Mouse (Mus musculus) left cerebral cortex, adult 8-10 months (tissue): ENCODE measurements around the gene Chst15. TPM values are rescaled to one million over a fixed set of nuclear protein-coding genes. Genes with fewer than 3 reads are reported as not detected.

ENCODE experiments used
- DNase-seq, 2 experiments: peaks; one replicate each; pipeline ENCODE4 v3.0.0; 2022; ENCODE audit warnings: low spot score in 2 of 2
- total RNA-seq, 4 experiments: library from RNA; stranded (reverse); gene quantifications; 2 replicates each; pipeline ENCODE4 v1.2.4; 2022

Chst15 gene
- total RNA-seq, 4 experiments from 2014 or later: 46.3 to 57.0 (median 52.6) TPM

DNA sequence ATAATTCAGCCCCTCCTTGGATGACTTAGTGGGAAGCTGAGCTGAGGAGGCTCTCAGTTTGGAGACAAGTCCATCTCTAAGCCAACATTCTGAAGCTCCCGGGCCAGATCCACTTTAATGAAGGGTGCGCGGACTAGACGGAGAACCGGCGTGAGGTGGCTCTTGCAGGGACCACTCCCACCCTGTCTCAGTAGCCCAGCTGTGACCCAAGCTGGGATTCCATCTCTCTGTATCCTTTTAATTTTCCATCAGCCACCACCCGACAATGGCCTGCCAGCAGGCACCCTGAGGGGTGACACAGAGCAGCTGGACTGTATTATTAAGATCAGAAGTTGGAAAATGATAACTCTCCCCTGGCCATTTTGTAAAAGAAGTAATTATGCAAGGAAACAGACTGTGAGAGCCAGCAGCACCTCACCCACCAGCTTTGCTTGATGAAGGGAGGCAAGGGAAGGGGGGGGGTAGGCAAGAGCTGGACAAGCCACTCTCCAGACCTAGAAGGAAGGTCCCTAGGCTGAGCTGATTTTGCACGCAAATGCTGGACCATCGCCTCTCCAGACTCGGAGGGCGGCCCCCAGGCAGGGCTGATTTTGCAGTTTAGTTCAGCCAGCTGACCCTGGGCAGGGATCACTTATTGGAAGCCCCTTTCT lies 20.4 kb upstream of the Chst15 start:
- no peak for DNase-seq

DNA sequence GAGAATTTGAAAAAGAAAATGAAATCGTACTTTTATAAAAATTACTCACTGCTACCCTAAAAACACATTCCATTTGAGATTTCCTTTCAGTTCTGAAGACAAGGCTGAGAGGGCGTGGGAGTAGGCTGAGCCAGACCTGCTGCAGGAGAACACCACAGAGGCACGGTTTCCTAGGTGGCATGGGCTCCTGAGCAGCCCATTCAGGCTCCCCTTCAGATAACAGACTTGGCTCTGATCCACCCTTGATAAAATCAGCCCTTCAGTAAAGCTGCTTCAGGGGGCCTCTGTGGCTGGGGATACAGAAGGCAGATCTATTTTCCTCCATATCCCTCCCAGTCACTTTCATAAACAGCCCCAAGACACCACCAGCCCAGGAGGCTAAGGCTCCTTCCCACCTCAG lies 19.8 kb upstream of the Chst15 start:
- peak in 1 of 2 experiments; percentile 46 for DNase-seq

DNA sequence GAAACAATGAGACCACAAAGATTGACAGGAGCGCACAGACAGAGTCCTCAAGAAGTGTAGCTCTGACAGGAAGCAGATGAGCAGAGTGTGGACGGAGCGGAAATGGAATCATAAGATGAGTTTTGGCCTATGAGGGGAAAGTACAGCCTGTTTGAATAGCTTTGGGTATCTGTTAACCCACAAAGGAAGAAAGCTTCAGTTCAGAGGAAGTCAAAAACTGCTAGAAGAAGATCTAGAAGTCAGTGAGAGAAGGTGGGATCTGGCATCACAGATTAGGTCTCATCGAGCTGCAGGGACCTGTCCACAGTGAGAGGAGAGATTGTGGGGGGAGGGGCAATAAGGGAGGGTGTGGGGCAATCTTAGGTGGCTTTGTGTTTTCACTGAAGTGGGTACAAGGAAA lies 18.3 kb upstream of the Chst15 start:
- DNase-seq: no peak

DNA sequence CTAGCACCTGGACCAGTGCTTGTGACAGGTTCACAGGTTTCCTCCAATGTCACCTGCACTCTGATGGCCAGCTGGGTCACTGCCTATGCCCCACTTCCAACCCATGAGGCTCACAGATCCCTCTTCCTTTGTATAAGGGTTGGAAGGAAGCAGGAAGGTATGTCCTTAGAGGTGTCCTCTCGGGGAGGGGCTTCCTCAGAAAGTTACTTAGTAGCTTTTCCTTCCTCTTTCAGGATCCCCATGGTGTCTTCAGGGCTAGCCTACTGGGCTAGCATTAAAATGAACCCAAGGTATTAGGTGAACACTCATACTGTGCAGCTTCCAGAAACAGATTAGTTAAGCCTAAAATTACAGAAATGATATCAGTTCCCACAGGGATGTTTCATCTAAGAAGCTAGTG lies 16.1 kb upstream of the Chst15 start:
- DNase-seq: no peak

DNA sequence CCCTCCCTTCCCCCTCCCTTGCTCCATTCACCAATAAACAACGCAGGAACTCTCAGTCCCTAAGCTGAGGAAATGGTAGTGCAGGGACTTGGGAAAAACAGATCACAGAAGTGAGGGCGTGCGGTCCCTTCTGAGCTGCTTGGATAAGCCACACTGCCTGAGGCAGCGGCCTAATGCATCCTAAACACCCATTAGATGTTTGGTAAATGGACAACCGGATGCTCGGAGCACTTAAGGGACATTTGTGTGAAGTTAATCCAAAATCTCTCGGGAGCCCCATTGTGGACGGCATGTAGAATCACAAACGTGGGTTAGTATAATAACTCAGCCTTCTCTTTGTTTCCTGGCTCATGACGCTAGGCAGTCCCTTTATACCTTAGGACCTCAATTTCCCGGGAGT lies 15.1 kb upstream of the Chst15 start:
- DNase-seq: no peak

DNA sequence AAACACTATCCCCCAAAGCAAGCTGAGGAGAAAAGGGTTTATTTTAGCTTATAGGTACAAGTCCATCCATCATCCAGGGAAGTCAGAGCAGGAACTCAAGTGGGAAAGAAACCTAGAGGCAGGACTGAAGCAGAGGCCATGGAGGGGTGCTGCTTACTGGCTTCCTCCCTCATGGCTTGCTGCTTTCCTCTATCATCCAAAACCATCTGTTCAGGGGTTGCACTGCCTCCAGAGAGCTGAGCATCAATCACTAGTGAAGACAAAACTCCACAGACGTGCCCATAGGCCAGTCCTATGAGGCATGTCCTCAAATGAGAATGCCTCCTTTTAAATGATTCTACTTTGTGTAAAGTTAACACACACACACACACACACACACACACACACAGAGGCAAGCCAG lies 13.2 kb upstream of the Chst15 start:
- no peak for DNase-seq

DNA sequence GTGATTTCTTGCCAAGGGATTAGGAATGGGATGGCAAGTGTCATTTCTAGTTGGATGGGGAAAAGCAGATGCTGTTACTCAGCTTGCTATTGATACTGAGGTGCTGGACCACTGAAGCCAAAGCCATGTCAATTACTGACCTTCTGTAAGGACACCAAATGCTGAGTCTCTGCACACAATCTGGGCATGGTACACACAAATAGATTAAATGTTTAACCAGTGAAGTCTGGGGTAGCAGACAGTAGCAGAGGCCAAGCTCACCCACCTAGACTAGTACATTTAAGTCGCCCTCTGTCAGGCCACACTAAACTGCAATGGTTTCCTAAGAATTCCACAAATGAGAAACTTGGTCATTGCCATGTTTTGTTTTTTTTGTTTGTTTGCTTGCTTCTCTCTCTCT lies 11.6 kb upstream of the Chst15 start:
- no peak for DNase-seq

DNA sequence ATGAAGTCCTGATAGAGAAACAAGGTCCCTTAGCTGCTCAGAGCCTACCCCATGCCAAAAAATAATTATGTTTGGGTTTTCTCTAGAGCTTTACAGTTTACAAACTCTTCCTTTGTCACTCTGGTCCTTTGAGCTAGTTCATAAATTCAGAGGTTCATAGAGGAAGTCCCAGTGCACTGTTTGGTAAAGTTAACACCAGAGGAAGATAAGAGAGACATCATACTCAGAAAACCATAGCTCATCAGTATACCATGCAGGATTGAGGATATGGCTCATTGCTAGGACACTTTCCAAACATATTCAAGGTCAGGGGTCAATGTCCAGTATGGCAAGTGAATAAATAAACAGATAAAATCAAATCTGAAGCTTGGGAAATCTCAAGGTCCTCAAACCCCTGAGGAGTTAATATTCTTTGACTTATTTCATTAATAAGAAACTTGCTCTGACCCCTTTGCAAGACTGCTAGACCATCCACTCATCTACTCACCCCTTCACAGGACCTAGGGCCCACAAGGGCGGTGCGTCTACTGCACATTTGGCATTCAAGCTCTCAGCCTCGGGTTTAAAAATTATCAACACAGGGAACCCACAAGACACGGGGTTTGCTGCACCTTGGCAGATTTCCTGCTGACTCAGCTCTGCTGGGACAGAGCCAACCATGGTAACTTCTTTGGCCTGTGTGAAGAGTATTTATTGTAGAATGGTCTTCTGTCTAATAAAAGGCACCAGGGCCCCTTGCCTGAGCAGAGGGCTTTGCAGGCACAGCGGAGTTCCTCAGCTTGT lies 8.7 kb upstream of the Chst15 start:
- no peak for DNase-seq

DNA sequence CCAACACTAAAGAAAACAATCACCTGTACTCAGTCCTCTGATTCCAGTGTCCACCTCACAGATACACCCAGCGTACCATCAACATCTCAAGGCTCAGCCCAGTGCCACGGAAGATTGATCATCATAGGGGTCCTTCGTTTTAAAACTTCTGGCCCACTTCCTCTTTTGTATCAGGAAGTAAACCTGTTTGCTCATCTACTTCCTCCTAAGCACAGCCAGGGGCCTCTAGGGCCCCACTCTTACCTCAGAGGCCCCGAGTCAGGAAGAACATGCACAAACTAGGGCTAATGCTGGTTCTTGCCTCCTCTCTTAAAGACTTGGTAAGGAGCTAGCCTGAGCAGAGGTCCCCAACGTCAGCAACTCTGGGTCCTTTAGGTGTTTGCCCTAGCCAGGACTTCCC lies 6.4 kb upstream of the Chst15 start:
- DNase-seq: no peak

DNA sequence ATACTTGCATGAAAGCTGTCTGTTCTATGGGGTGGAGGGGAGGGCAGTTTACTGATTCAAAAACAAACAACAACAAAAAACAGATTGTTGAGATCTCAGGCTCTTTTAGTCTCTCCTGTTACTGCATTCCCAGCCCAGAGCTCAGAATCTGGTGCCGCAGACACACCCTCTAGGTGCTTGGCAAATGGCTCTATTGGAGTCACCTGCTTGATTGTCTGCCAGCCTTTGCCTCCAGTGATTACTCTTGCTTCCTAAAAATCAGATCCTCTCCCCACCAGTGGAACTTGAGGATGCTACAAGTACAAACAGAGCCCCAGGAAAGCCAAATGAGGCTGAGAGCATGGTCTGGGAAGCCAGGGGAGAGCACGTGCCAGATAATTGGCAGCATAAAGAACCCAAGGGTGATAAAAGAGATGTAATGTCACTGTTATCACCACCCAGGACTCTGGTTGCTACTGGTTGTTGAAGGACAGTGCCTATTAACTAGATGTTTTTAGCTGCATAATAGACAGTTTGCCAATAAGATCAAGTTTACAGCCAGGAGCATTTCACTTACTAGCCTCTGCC lies 4.4 kb upstream of the Chst15 start:
- no peak for DNase-seq

DNA sequence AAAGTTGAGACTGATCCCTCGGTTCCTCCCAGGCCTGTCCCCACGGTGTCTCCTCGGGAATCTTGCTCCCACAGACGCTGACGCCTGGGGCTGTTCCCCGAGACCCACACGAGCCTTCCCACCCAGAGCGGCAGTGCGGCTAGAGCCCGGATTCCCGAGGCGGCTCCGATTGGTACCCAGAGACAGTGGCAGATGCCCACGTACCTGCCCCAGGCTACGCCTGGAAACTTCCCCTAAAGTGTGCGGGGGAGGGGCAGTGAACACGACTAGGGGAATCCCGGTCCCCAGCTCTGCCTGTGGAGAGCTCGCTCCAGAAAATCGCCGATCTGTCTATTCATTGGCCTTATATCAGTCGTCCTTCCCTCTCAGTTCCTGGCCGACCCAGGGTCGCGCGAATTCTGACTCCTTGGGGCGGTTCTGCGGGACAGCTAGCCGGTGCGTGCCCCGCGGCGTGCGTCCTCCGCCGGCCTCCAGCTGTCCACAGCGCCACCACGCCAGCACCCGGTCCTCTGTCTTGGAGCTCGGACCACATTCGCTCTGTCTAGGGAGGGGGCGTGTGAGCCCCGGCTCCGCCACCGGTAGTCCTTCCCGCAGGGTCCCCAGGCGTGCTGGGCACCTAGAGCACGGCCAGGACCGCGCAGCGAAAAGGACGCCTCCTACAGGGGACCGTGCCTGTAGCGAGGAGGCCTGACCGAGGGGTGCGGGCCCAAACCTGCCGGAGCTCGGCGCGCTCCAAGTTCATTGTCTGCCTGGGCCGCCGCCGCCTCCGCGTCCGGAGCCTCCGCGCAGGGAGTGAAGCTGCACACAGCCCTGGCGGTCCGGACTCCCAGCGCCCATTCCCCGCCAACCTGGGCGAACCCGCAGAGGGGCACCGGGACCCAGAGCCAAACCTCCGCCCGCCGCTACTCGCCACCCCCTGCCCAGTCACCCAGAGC lies 660 bp downstream of the Chst15 start:
- DNase-seq: peak; percentile 46 to 49

DNA sequence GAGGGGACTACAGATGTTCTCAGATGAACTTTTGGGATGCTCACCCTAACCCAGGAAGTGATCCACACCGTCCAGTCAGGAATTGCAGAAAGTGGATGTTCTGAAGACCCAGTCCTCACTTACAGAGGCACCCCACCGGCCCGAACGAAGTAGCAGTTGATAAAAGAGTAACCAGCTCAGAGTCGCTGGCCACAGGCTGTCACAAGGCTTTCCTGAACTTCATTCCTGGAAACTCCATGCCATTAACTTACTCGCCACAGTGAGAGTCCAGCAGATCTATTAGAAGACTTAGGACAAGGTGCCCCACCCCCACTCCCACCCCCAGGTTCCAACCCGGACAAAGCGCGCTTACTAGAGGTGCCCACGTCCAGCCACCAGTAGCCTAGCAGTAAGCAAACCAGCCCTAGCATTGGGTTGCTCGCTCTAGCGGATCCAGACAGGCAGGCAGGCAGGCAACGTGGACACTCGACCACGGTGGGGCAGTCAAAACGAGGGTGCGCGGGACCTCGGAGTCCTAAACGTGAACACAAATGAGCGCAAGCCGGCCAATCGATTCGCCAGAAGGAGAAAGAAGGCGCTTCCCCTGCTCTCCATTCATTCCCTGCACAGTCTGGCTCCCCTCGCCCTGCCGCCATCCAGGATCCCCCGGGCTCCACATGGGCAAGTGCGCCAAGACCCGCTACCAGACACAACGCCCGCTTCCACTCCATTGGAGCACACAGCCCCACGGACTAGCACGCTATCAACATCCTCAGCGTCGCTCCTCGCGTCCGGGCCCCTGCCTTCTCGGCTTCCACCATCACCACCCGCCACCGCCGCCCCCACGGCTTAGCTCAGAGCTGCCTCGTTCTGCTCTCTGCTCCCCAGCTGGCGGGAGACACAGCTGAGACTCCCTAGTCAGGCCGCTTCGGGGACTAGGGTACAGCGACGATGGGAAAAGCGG lies 1.6 kb downstream of the Chst15 start:
- peak; percentile 47 to 54 for DNase-seq

DNA sequence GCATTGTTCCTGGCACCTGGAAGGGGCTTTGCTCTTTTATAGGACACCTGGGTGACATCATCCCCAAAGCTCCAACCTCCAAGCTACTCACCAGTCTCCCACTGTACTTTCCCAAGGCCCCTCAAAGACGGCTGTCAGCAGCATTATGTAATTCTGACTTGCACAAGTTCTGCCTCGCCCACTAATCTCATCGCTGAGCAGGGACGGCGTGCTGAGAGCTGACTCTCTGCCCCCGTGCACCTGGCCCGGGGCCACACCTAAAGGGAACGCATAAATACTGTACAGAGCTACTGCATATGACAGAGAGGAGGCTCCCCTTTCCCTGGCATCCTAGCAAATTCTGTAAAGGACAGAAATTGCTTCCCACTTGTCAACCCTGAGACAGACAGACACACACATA lies 4.6 kb downstream of the Chst15 start:
- DNase-seq: peak; percentile 56 to 85

DNA sequence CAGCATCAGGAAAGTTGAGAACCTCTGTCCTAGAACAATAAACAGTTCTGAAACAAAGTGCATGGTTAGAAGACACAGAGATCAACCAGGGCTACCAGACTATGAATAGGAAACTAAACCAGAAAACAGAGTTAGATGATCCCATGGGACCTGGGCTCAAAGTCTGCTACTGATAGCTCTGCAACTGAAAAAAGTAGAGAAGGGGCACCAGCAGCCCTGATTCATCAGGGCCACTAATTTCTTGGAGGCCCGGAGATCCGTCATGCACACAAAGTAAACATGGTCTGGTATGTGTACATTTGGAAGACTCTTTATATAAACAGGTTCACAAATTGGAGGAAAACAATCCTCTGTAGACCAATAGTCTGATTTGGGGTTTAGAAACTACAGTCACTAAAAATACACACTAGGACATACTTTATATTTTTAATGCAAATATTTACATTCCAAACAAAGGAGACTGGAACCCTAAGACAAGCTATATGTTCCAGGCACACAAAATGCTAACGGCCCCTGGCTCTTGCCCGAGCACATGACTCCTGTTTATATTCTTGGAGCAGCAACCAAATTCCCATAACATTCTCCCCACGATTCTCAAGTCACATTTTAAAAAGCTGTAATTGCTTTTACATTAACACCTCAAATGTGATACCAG lies 8.4 kb downstream of the Chst15 start:
- DNase-seq: no peak

DNA sequence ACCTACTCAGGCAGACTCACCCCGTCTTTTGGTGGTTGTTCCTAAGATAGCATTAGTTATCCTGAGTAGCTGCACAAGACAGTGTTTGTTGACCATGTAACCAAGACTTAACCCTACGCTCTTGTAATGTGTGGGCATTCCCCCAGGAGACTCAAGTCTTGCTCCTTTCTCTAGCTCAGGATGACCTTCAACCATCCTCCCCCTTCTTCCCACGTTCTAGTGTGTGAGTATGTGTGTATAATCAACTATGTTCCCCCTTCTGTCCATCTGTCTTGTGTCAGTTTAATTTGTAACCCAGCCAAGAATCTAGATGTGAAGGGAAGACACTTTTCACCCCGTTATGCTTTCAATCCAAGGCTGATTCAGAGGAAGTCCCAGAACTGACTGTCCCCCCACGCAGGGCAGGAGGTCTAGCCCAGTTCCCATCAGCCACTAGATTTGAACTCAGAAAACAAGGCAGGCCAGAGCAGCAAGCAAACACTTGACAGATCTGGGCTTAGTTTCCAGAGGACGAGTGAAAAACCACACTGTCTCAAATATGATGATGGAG lies 9.2 kb downstream of the Chst15 start:
- no peak for DNase-seq

DNA sequence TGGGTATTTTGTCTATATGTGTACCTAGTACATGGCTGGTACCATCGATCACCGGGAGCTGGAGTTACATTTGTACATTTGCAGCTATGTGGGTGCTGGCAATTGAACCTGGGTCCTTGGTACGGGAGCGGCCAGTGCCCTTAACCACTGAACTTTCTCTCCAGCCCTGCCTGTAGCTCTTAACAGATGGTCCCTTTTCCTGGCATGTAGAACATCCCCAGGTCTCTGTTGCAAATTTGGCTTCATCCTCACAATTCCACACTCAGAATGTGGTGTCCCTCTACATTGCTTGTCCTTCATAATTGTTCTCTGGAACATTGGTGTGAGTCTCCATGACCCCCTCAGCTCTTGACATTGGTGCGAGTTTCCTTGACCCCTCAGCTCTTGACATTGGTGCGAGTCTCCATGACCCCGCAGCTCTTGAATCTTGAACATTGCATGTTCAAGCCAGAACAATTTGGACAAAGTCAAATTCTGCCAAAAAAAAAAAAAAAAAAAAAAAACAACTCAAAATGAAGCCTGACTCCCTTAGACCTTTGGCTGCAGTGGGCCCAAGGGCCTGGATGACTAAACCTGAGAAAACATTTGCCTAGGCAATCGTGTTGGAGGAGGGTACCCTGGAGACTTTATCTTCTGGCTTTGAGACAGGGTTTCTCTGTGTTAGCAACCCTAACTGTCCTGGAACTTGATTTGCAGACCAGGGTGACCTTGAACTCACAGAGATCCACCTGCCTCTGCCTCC lies 10.2 kb downstream of the Chst15 start:
- DNase-seq: no peak

DNA sequence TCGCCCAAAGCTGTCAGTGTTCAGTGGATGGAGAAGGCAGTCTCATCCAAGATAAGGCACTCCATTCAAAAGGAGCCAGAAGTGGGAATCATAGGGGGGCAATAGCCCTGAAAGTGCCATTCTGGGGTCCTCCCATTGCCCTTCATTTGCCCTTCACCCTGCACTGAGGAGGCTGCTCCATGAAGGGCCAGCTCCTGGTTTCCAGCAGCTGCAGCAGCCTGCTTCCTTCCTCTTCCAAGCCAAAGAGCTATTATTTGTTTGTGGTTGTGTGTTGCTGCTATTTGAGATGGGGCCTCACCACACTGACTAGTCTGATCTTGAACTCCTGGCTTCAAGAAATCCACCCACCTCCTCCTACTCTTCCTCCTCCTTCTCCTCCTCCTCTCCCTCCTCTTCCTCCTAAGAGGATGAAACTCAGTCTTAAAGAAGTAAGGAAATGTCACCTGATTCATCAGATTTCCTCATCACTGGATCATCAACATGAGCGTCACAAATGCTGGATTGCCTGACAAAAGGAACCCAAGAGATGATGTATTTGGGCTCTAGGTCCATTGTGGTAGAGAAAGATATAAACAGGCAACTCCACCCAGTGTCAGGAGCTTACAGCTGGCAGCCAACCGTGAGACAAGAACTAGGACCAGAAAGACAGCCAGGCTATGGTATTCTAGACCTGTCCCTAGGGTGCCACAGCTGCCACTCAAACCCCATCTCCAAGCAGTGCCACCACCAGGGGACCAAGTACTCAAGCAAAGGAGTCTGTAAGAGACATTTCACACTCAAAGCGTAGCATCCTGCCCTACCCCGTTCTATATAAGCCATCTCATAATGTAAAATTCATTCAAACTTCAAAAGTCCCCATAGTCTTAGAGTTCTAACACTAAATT lies 11.3 kb downstream of the Chst15 start:
- DNase-seq: no peak
